Mouse (Mus musculus) cerebellum, adult 8-10 months (tissue): ENCODE data around the gene Pon1.
"Not testable (repeated sequence)": the region's sequence is repeated elsewhere in the genome, so short reads cannot be mapped to it uniquely, and the experiment has no call there.

Source experiments
- DNase-seq: peaks from one replicate; pipeline ENCODE4 v3.0.0; 2022

Pon1 gene

GRCm38 (mm10) chr6:5193693-5194092 is at the start of gene Pon1:
Pon1 (minus strand) TSS chr6:5193946.
- no peak for DNase-seq

DNA sequence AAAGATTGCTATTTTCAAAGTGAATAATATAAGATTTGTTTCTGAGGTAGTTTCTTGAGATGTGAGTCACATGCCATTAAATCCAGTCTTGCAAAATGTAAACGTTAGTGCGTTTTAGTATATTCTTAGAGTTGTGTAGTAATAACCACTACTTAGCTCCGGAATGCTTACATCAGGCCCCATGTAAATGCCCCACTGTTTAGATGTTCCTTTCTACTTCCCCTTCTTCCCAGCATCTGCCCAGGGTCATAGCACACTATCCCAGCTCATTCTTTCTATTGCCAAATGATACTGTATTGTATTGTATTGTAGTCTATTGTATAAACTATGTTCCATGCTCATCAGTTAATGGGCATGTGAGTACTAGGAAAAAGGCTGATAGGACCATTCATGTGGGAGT is 45.1 kb upstream of the Pon1 start:
- no peak for DNase-seq

- no peak for DNase-seq
Observed at GRCm38 (mm10) chr6:5237510-5237909, 43.8 kb upstream of the Pon1 start.

- DNase-seq = no peak
Observed at GRCm38 (mm10) chr6:5236843-5237371, 43.2 kb upstream of the Pon1 start.

- DNase-seq = no peak
Observed at GRCm38 (mm10) chr6:5234563-5234962, 40.8 kb upstream of the Pon1 start.

DNA sequence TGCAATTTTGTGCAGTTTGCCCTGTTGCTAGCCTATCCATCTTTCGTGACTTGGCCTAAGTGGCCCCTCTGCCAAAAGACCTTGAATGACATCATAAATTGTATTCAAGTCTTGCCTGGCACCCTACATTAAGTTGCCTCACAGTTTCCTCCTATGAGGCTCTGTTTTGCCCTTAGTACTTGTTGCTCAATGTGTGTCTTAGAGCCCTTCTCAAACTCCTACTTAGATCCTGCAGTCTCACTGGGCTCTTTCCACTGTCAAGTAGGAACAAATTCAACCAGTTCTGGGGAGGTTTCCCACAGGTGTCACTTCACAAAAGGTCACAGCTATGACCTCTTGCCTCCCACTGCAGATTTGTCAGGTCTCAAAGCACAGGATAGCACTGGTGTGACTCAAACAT is 40.1 kb upstream of the Pon1 start:
- DNase-seq = no peak

DNA sequence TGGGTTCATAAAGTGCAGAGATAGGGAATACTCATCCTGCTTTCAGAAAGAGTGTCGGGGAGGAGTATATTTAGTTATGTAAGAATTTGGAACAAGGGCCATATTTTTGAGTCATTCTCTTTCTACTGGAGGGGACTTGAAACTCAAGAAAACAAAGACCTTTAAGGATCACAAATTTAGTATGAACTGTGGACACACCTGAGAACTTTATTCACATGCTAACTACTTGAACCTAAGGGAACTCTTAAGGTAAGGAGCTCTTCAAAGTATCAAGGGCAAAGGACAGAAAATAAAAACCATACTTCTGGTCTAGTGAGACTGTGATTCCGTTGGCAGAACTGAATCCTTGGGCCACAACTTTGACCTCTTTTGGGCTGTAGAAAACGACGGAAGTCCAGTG is 38.3 kb upstream of the Pon1 start:
- DNase-seq = no peak

- no peak for DNase-seq
Observed at GRCm38 (mm10) chr6:5230261-5230660, 36.5 kb upstream of the Pon1 start.

- DNase-seq = not testable (repeated sequence)
Observed at GRCm38 (mm10) chr6:5223551-5223950, 29.8 kb upstream of the Pon1 start.

DNA sequence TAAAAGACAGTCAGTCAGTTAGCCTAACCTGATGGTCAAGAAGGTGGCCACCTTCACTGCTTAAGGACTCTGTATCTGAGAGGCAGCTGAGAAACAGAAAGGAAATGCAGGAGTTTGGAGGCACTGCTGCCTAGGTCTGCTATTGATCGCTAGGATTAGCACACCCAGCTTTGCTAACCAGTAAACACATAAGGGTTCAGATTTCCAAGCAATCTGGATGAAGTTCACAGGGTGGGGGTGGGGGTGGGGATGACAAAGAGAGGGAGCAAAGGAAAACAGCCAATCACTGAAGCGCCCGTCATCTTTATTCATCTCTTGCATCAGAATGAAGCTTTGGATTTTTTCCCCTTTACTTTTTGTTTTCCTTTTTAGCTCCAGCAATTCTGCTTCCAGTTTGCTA is 28.3 kb upstream of the Pon1 start:
- DNase-seq = no peak

GRCm38 (mm10) chr6:5218190-5218589 is 24.4 kb upstream of the Pon1 start:
- DNase-seq = no peak

DNA sequence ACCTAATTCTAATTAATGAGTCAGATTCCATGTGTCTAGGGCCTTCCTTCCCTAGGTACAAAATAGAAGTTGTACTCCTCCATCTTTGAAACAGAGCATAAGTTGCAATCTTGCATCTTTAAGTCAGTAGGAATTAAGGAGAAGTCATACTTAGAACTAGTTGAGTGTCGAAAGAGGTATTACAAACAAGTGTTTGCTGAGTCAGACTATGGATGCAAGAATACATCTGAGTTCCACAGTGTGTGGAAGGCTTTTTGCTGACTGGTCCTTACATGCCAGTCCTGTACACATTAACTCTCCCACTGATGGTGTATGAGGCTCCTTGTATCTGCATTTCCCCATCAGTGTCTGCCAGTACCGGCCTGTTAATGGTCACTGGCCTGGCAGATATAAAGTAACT is 14.1 kb upstream of the Pon1 start:
- DNase-seq = no peak

GRCm38 (mm10) chr6:5199916-5200315 is 6.2 kb upstream of the Pon1 start:
- no peak for DNase-seq

GRCm38 (mm10) chr6:5199376-5199905 is 5.7 kb upstream of the Pon1 start:
- no peak for DNase-seq

DNA sequence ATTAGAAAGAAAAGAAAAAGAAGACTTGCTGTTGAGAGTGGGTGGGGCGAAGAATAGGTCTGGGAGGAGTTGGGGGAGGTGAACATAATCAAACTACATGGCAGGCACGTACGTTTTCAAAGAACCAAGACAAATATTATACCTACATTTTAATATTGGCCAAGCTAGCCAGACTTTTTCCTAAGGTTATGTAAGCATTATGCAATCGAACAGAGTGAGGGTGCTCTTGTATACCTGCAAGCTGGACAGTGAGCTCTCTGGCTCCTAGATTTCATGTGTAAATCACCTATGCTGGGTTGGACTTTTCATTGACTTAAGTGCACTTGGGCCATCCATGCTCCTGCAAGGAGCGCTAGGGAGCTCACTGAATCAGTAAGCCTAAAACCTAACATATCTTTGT is 4.8 kb upstream of the Pon1 start:
- DNase-seq = no peak

DNA sequence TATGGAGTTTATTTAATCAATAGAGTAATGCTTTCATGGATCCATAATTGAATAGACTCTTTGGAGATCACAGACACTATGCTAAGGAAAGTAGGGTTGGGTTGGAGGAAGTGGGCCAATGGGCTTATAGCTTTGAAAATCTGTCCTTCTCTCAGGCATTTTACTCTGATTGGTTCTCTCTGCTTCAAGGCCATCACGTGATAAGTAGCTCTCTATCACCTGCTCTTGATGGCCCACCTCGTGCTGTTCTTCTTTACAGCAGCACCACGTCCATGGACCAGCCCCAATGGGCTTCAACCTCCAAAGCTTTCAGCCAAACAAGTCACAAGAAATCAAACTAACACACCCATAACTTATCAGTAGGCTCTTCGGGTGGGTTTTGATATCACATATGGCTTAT is 3.0 kb downstream of the Pon1 start:
- no peak for DNase-seq

DNA sequence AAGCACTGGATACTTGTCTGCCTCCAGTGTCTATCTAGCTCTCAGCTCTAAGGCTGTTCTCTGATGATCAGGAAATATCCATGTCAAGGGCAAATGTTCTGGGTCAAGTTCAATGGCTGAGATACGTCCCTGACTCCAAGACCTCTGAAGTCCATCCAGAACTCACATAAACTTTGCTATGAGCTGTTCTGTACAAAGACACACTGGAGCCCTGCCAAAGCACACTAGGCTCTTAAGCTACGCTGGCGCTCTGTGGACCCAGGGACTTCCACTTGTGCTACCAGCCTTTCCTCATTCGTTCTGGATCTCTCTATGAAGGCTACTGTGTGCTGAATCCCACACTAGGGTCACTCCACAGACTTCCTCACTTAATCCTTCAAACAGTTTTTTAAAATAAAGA is 4.2 kb downstream of the Pon1 start:
- DNase-seq = no peak

GRCm38 (mm10) chr6:5188938-5189337 is 4.8 kb downstream of the Pon1 start:
- no peak for DNase-seq

- no peak for DNase-seq
Observed at GRCm38 (mm10) chr6:5188036-5188435, 5.7 kb downstream of the Pon1 start.

DNA sequence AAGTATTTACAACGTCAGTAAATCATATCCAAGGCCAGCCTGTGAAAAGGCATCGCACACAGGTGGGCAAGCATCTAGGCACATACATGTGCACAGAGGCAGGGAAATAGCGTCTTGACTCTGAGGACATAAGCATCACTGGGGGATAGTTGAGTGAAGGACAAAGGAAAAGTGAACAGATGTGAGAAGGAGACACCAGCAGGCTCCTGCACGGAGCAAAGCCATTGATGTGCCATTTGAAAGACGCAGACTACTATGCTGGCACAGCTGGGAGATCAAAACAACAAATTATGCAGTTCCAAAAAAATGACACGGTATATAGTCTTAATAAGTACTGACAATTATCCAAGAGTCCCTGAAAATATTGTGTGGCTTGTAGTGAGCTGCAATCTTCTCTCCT is 6.2 kb downstream of the Pon1 start:
- DNase-seq = no peak

GRCm38 (mm10) chr6:5186229-5186950 is 7.4 kb downstream of the Pon1 start:
- DNase-seq = no peak

DNA sequence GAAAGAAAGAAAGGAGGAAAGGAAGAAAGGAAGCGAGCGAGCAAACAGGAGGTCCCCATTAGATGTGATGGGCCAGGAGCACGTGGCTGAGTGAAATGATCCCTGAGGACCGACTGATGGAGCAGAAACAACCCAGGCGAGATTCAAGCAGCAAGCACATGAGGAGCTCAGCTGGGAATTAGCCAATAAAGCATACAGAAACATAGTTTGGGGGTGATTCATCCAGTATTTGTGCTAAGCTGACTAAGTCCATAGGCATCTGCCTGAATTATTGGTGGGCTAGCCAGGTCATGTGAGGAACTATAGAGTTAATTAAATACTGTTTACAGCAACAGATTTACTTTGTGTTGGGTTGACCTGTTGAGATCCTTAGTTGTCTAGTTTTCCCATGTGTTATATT is 13.1 kb downstream of the Pon1 start:
- no peak for DNase-seq

DNA sequence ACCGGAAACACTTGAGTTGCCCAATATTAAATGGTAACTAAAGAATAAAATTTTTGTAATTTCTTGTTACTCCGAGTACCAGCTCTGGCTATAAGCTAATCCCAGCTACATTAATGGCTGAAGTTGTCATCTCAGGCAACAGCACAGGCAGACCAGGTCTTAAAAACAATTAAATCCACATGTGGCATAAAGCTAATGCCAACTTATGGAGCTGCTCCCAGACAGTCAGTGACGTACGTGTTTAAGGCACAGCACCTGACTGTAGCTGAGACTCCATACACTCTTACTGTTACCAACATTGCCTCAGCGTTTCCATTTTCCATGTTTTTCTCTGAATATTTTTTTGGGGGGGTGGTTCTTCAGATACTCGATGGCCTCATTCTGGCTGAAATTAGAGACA is 14.6 kb downstream of the Pon1 start:
- no peak for DNase-seq

- DNase-seq = no peak
Observed at GRCm38 (mm10) chr6:5177967-5178891, 15.5 kb downstream of the Pon1 start.
